Mouse (Mus musculus) ES-E14 (cell line): ENCODE results near the gene Nsg2. TPM values are rescaled to one million over a fixed set of nuclear protein-coding genes. Genes with fewer than 3 reads are reported as not detected.

Source experiments
- DNase-seq: peaks from one replicate; pipeline ENCODE4 v3.0.0-alpha.2; 2013; ENCODE audit warnings: low read depth, low spot score
- H3K27ac ChIP-seq: 2 replicates; pipeline ENCODE4 v1.5.1; 2012; ENCODE audit warnings: low read depth, mild to moderate bottlenecking, low read length, moderate library complexity, mixed read lengths; ENCODE audit not compliant: poor library complexity, insufficient read depth, severe bottlenecking
- H3K36me3 ChIP-seq: 2 replicates; pipeline ENCODE4 v1.6.1; 2012; ENCODE audit warnings: mild to moderate bottlenecking, low read length, moderate library complexity, mixed read lengths; ENCODE audit not compliant: control insufficient read depth, poor library complexity, insufficient read depth, severe bottlenecking
- H3K4me1 ChIP-seq, 2 experiments: fragments of 150-350 bp in 1 of 2; sonication (generic) in 1 of 2; 2 replicates each; pipeline ENCODE4 v1.6.1; 2012; ENCODE audit warnings: low read length in 2 of 2, mild to moderate bottlenecking in 1 of 2, mixed read lengths in 1 of 2; ENCODE audit not compliant: control insufficient read depth in 2 of 2, insufficient read depth in 2 of 2, poor library complexity in 1 of 2
- H3K4me3 ChIP-seq, 2 experiments: fragments of 150-350 bp in 1 of 2; sonication (generic) in 1 of 2; 2 replicates each; pipeline ENCODE4 v1.5.1; 2012; ENCODE audit warnings: low read length in 2 of 2, low read depth in 1 of 2, mild to moderate bottlenecking in 1 of 2, mixed read lengths in 1 of 2; ENCODE audit not compliant: insufficient read depth in 1 of 2, poor library complexity in 1 of 2, severe bottlenecking in 1 of 2
- H3K9ac ChIP-seq: 2 replicates; pipeline ENCODE4 v1.6.1; 2012; ENCODE audit warnings: low read depth, mild to moderate bottlenecking, low read length, mixed read lengths; ENCODE audit not compliant: poor library complexity, insufficient read depth, severe bottlenecking
- H3K9me3 ChIP-seq: fragments of 150-350 bp; sonication (generic); 2 replicates; pipeline ENCODE4 v1.6.1; 2012; ENCODE audit warnings: low read depth, mild to moderate bottlenecking, low read length; ENCODE audit not compliant: control insufficient read depth, insufficient read depth
- CHD2 ChIP-seq: IDR thresholded peaks from 2 replicates; pipeline ENCODE4 v1.6.1; 2014; ENCODE audit warnings: mild to moderate bottlenecking, low read depth, low read length, inconsistent platforms
- HCFC1 ChIP-seq: IDR thresholded peaks from 2 replicates; pipeline ENCODE4 v1.6.1; 2012; ENCODE audit warnings: low read length, inconsistent platforms, borderline replicate concordance; ENCODE audit not compliant: insufficient read depth
- MAFK ChIP-seq: IDR thresholded peaks from 2 replicates; pipeline ENCODE4 v1.6.1; 2014; ENCODE audit warnings: mild to moderate bottlenecking, low read depth, low read length, inconsistent platforms; ENCODE audit not compliant: insufficient read depth
- ZC3H11A ChIP-seq: IDR thresholded peaks from 2 replicates; pipeline ENCODE4 v1.6.1; 2012; ENCODE audit warnings: low read depth, mild to moderate bottlenecking, inconsistent platforms, low read length, borderline replicate concordance
- ZNF384 ChIP-seq: IDR thresholded peaks from 2 replicates; pipeline ENCODE4 v1.6.1; 2012; ENCODE audit warnings: low read depth, low read length, inconsistent platforms
- in situ Hi-C, 2 experiments: fragments of 600-800 bp; cut with MboI; formaldehyde crosslinking; loops; one replicate each; pipeline ENCODE4 v1.15.1; 2025; ENCODE audit warnings: low sequenced_read_pairs in 2 of 2, inconsistent platforms in 1 of 2; ENCODE audit not compliant: unreplicated experiment in 2 of 2
- total RNA-seq: library from RNA; depleted of rRNA; stranded (reverse); fragments of 300-350 nt; gene quantifications from 2 replicates; pipeline ENCODE4 v1.2.3, GENCODE M21; 2012

Nsg2 gene
- total RNA-seq, 1 experiment, result 1.3 TPM

- DNase-seq, result no peak
- Histone ChIP-seq H3K4me1 (no peaks in the 10 kb centered on the region), H3K27ac (no peak overlapping the region), H3K4me3 (no peak overlapping the region), H3K36me3 (no peaks in the 10 kb centered on the region), H3K9me3 (no peaks in the 10 kb centered on the region), H3K9ac (no peak overlapping the region)
- TF ChIP-seq HCFC1 (no peak), ZNF384 (no peak), ZC3H11A (no peak)
- in situ Hi-C loops, result no loop called here
Observed at GRCm38 (mm10) chr11:32083462-32083861, 83.2 kb downstream of the Nsg2 start.

GRCm38 (mm10) chr11:32086525-32086924, 86.3 kb downstream of the Nsg2 start:
- H3K9me3 ChIP-seq, result no peaks in the 10 kb centered on the region
- TF ChIP-seq ZNF384 (no peak), HCFC1 (no peak), ZC3H11A (no peak), MAFK (no peak), CHD2 (no peak)
- no peak for DNase-seq
- H3K36me3 ChIP-seq, result no peaks in the 10 kb centered on the region
- no peak overlapping the region for H3K4me3 ChIP-seq
- in situ Hi-C loops, result no loop called here
- H3K9ac ChIP-seq, result no peak overlapping the region
- H3K4me1 ChIP-seq, result no peaks in the 10 kb centered on the region
- no peak overlapping the region for H3K27ac ChIP-seq

GRCm38 (mm10) chr11:32087376-32087775, 87.1 kb downstream of the Nsg2 start:
- DNase-seq, result no peak
- Histone ChIP-seq H3K27ac (no peak overlapping the region), H3K9me3 (no peaks in the 10 kb centered on the region), H3K36me3 (no peaks in the 10 kb centered on the region), H3K9ac (no peak overlapping the region), H3K4me3 (no peak overlapping the region), H3K4me1 (no peaks in the 10 kb centered on the region)
- in situ Hi-C loops, result no loop called here
- TF ChIP-seq CHD2, result no peak

- TF ChIP-seq ZC3H11A (no peak), HCFC1 (no peak), CHD2 (no peak), ZNF384 (no peak), MAFK (no peak)
- H3K4me3 ChIP-seq, result no peak overlapping the region
- no peaks in the 10 kb centered on the region for H3K9me3 ChIP-seq
- no peak overlapping the region for H3K27ac ChIP-seq
- H3K4me1 ChIP-seq, result no peaks in the 10 kb centered on the region
- H3K36me3 ChIP-seq, result no peaks in the 10 kb centered on the region
- in situ Hi-C loops, result no loop called here
- DNase-seq, result no peak
- H3K9ac ChIP-seq, result no peak overlapping the region
Observed at GRCm38 (mm10) chr11:32087779-32088442, 87.6 kb downstream of the Nsg2 start.

GRCm38 (mm10) chr11:32095793-32096192, 95.5 kb downstream of the Nsg2 start:
- Histone ChIP-seq H3K36me3 (no peaks in the 10 kb centered on the region), H3K27ac (no peak overlapping the region), H3K9me3 (no peaks in the 10 kb centered on the region), H3K4me1 (no peaks in the 10 kb centered on the region), H3K4me3 (no peak overlapping the region), H3K9ac (no peak overlapping the region)
- no peak for TF ChIP-seq HCFC1
- DNase-seq, result no peak
- in situ Hi-C loops, result no loop called here
